Mouse (Mus musculus) heart, adult 2 months (tissue): Measurements from ENCODE around the gene Pramel1.

Source experiments
- CTCF ChIP-seq: fragments of 200-600 bp; IDR thresholded peaks from 2 replicates; pipeline ENCODE4 v1.8.1; 2022; ENCODE audit warnings: antibody characterized with exemption, mild to moderate bottlenecking, moderate library complexity
- EP300 ChIP-seq: fragments of 200-500 bp; IDR thresholded peaks from 2 replicates; pipeline ENCODE4 v1.6.1; 2011; ENCODE audit warnings: low read depth, low read length, control low read depth; ENCODE audit not compliant: insufficient read depth
- POLR2A ChIP-seq: fragments of 200-500 bp; IDR thresholded peaks from 2 replicates; pipeline ENCODE4 v1.6.1; 2011; ENCODE audit warnings: mild to moderate bottlenecking, low read depth, low read length, control low read depth; ENCODE audit not compliant: insufficient read depth

DNA sequence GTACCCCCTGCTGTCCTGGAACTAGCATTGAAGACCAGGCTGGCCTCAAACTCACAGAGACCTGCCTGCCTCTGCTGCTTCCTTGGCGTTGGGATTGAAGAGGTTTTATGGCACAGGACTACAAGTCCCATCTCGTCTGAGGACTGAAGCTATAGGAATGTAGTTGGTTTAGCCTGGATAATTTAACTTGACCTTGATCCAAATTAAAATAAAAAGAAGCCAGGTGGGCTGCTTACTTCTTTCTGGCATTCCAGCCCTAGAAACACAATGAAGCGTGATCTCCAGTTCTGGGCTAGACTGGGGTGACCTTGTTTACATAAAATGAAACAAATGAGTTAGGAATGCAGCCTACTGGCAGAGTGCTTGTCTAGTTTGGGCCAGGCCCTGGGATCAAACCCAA lies 19.9 kb downstream of the Pramel1 start:
- no peak for TF ChIP-seq EP300
- no peak for TF ChIP-seq CTCF
- TF ChIP-seq POLR2A: no peak
